Mouse (Mus musculus) heart, postnatal 4 days (tissue): Measurements from ENCODE around the gene Dmd. TPM values are rescaled to one million over a fixed set of nuclear protein-coding genes. Genes with fewer than 3 reads are reported as not detected.
"Not testable (repeated sequence)": the region's sequence is repeated elsewhere in the genome, so short reads cannot be mapped to it uniquely, and the experiment has no call there.

Experiments
- DNase-seq: peaks from one replicate; pipeline ENCODE4 v3.0.0; 2021
- total RNA-seq, 2 experiments: library from RNA; stranded (reverse); gene quantifications; 2 replicates each; pipeline ENCODE4 v1.2.3; 2021

The Dmd gene
- 10 to 100 TPM; 87.0 to 93.5 TPM for total RNA-seq

GRCm38 (mm10) chrX:82948630-82949029 is at the start of gene Dmd:
Gene Dmd, plus strand, starts transcription at chrX:82948870.
- peak; percentile 32 for DNase-seq

- DNase-seq, result no peak
Observed at GRCm38 (mm10) chrX:82901515-82901914, 47.2 kb upstream of the Dmd start.

GRCm38 (mm10) chrX:82987683-82988082 is 39.0 kb downstream of the Dmd start:
- peak; percentile 50 for DNase-seq

- DNase-seq, result no peak
Observed at GRCm38 (mm10) chrX:83050190-83050589, 101.5 kb downstream of the Dmd start.

- DNase-seq, result no peak
Observed at GRCm38 (mm10) chrX:83116171-83116876, 167.7 kb downstream of the Dmd start.

GRCm38 (mm10) chrX:83117198-83117597 is 168.5 kb downstream of the Dmd start:
- DNase-seq, result no peak

GRCm38 (mm10) chrX:83220563-83220962 is 271.9 kb downstream of the Dmd start:
- no peak for DNase-seq

GRCm38 (mm10) chrX:83221050-83221449 is 272.4 kb downstream of the Dmd start:
- no peak for DNase-seq

- no peak for DNase-seq
Observed at GRCm38 (mm10) chrX:83487598-83487997, 538.9 kb downstream of the Dmd start, which contains the start of gene Tsga8. Gene Tsga8, minus strand, starts transcription at chrX:83487924.

GRCm38 (mm10) chrX:83674998-83675397 is 726.3 kb downstream of the Dmd start:
- no peak for DNase-seq

GRCm38 (mm10) chrX:83686547-83686946 is 737.9 kb downstream of the Dmd start:
- DNase-seq, result no peak

GRCm38 (mm10) chrX:83740533-83740932 is 791.9 kb downstream of the Dmd start:
- DNase-seq, result no peak

GRCm38 (mm10) chrX:83746301-83747008 is 797.8 kb downstream of the Dmd start:
- no peak for DNase-seq

GRCm38 (mm10) chrX:83787406-83787805 is 838.7 kb downstream of the Dmd start:
- no peak for DNase-seq

- peak; percentile 27 for DNase-seq
Observed at GRCm38 (mm10) chrX:83867469-83867868, 918.8 kb downstream of the Dmd start.

- DNase-seq, result peak; percentile 28
Observed at GRCm38 (mm10) chrX:83875389-83875788, 926.7 kb downstream of the Dmd start.

- no peak for DNase-seq
Observed at GRCm38 (mm10) chrX:83975895-83976294, 1027.2 kb downstream of the Dmd start.

GRCm38 (mm10) chrX:84001294-84001693 is 1052.6 kb downstream of the Dmd start:
- peak; percentile 49 for DNase-seq

- not testable (repeated sequence) for DNase-seq
Observed at GRCm38 (mm10) chrX:84062431-84062830, 1113.8 kb downstream of the Dmd start.

GRCm38 (mm10) chrX:84165872-84166271 is 1217.2 kb downstream of the Dmd start:
- DNase-seq, result no peak

GRCm38 (mm10) chrX:84241297-84241859 is 1292.7 kb downstream of the Dmd start:
- no peak for DNase-seq

GRCm38 (mm10) chrX:84330593-84330992 is 1381.9 kb downstream of the Dmd start:
- no peak for DNase-seq

- DNase-seq, result no peak
Observed at GRCm38 (mm10) chrX:84332177-84332576, 1383.5 kb downstream of the Dmd start.

- no peak for DNase-seq
Observed at GRCm38 (mm10) chrX:84364981-84365380, 1416.3 kb downstream of the Dmd start.
